Mouse (Mus musculus) gastrocnemius, postnatal 36 days (tissue): ENCODE measurements around the gene Gm3248. TPM values are rescaled to one million over a fixed set of nuclear protein-coding genes. Genes with fewer than 3 reads are reported as not detected.
"Not testable (repeated sequence)": the region's sequence is repeated elsewhere in the genome, so short reads cannot be mapped to it uniquely, and the experiment has no call there.

Experiments used
- DNase-seq, 2 experiments: peaks; one replicate each; pipeline ENCODE4 v3.0.0; 2022
- intact Hi-C: fragments of 180-260 bp; cut with DNase I; formaldehyde crosslinking; loops from one replicate; pipeline ENCODE4 v1.15.1; 2025
- long read RNA-seq, 2 experiments: library from polyadenylated mRNA; stranded (forward); transcript quantifications; one replicate each; pipeline ENCODE4 v2.0.0; 2021
- total RNA-seq, 2 experiments: library from RNA; stranded (reverse); gene quantifications; 2 replicates each; pipeline ENCODE4 v1.2.3; 2021

Gm3248 gene
- under 1 TPM in 1 of 2 experiments, not detected in 1; 0.18 TPM for total RNA-seq
- long read RNA-seq, experiment 1 = 0 reads
- long read RNA-seq, experiment 2 = 0 reads

DNA sequence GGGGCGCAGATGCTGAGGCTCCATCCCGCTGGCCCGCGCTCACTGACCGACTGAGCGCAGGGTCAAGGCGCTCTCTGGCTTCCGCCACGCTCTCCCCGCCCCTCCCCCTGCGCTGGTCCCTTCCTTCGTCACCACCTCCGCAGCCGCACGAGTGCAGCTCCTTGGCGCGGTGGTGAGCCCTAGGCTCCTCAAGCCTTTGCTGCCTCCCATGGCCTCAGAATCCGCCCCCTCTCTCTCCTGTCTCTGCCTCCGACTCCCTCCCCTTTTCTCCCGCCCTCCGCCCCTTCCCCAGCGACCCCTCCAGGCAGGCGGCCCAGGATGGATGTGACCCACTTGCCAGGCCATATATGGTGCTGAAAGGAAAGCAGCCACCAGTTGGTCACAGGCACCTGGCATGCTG, at the start of gene Gm3248:
Gm3248 (minus strand) TSS at position 111 of the 400 bp plus-strand sequence.
- intact Hi-C loops = not testable (repeated sequence)

GRCm38 (mm10) chr14:5987136-5987535, 25.6 kb upstream of the Gm3248 start:
- intact Hi-C loops = not testable (repeated sequence)
- DNase-seq = peak; percentile 3 to 30

More for the DNA sequence above, at the start of gene Gm3248:
- DNase-seq = peak; percentile 5 to 15

DNA sequence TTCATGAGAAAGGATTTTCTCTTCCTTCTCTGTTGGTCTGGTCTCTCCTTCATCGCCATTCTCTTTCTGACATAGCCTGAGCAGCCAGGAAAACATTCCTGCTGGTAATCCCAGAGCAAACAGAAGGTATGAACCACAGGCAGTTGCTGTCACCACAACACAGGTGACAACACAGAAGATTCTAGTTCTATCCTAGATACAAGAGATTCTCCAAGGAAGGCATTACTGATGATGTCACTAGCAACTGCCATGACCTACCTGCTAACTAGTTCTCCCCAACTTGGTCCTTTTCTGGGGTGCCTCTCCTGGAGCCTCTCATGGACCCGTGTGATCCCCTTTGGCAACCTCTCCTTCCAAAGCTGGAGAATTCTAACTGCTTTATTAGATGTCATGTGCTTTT, 17.5 kb upstream of the Gm3248 start, which contains the start of gene Gm3453:
Gm3453 (minus strand) TSS at position 101 of the 400 bp plus-strand sequence.
- intact Hi-C loops, DNase-seq: not testable (repeated sequence)

- DNase-seq, intact Hi-C loops: not testable (repeated sequence)
These were observed 896 bp upstream of the Gm3248 start for GRCm38 (mm10) chr14:5962441-5962840.

GRCm38 (mm10) chr14:5961102-5961501, 443 bp downstream of the Gm3248 start:
- peak; percentile 4 to 14 for DNase-seq
- intact Hi-C loops = not testable (repeated sequence)

DNA sequence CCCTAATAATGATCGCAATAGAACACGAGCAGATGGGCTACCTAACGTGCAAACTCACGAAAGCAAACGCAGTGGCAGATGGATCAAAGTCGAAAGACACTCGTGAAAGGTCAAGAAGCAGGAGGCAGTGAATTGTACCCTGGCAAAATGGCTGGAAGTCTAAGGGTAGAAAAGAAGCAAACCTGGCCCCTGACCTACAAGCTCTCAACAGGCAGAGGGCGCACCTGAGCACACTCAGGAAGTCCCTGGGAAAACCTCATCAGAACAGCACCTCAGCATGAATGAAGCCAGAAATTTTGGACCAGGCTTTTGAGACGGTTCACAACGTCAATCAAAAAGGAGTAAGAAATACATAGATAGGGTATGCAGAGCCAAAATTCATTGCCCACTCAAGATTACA, 1.1 kb downstream of the Gm3248 start:
- DNase-seq, intact Hi-C loops: not testable (repeated sequence)

GRCm38 (mm10) chr14:5923276-5923675, 38.3 kb downstream of the Gm3248 start:
- DNase-seq, intact Hi-C loops: not testable (repeated sequence)

- DNase-seq, intact Hi-C loops: not testable (repeated sequence)
These were observed 43.1 kb downstream of the Gm3248 start for GRCm38 (mm10) chr14:5918330-5918942.

DNA sequence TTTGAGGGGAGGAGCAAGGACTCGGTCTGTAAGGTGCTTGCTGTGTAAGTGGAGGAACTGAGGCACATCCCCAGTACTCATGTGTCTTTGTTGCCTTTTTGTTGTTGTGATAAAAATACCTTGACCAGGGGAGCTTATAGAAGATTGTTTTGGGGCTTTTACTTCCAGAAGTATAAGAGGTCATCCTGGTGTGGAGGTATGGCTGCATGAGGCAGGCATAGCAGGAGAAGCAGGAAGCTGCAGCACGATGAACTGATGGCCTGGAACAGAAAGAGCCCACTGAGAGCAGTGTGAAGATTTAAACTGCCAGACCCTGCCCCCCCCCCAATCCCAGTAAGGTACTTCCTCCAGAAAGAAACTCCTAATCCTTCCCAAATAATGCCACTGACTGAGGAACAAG, 47.8 kb downstream of the Gm3248 start:
- intact Hi-C loops, DNase-seq: not testable (repeated sequence)

Other genes with a start within 250 kb of the Gm3248 start
- gene Gm3373, start 220.2 kb downstream of the Gm3248 start, total RNA-seq = not detected
- under 1 TPM in 1 of 2 experiments, not detected in 1; 0.20 TPM for gene Gm3383, start 153.8 kb downstream of the Gm3248 start, total RNA-seq
- not detected for gene Gm3424, start 131.4 kb downstream of the Gm3248 start, total RNA-seq
- under 1 TPM in 1 of 2 experiments, not detected in 1; 0.28 TPM for gene Gm8237, start 81.4 kb downstream of the Gm3248 start, total RNA-seq
- gene Gm3453, start 17.4 kb upstream of the Gm3248 start, total RNA-seq = not detected
- gene Gm6337, start 96.5 kb upstream of the Gm3248 start, total RNA-seq = not detected
- not detected for gene Gm8206, start 132.2 kb upstream of the Gm3248 start, total RNA-seq
- under 1 TPM in 1 of 2 experiments, not detected in 1; 0.15 TPM for gene Gm3468, start 146.9 kb upstream of the Gm3248 start, total RNA-seq
- gene Gm3476, start 164.1 kb upstream of the Gm3248 start, total RNA-seq = not detected